Mouse (Mus musculus) G1E (cell line): ENCODE measurements around the gene F12.

Experiments
- CTCF ChIP-seq: IDR thresholded peaks from 2 replicates; pipeline ENCODE4 v1.5.1; 2012; ENCODE audit warnings: low read depth, low read length, inconsistent platforms, mixed read lengths
- POLR2AphosphoS5 ChIP-seq: IDR thresholded peaks from 2 replicates; pipeline ENCODE4 v1.6.1; 2012; ENCODE audit warnings: low read depth, low read length, inconsistent platforms; ENCODE audit not compliant: insufficient replicate concordance

DNA sequence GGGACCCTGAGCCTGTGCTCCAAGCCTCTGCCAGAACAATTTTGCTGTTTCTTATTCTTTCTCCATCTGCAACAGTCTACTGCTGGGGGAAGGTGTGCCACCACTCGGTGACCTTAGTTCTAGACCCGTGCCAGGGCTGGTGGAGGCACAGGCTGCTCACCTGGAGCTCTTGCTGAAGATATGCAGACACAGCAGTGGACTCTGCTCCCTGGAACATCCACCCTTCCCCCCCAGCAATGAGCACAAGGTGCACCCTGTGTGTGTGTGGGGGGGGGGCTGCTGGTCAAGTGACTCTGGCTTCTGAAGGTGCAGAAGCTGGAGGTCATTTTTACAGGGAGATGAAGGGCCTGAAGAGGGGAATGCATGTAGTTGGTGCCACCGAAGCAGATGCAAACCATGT lies 35.9 kb downstream of the F12 start:
- TF ChIP-seq CTCF (no peak), POLR2AphosphoS5 (no peak)
